Mouse (Mus musculus) heart, adult 11 months (tissue): ENCODE results near the gene Efcab6.

Experiments used
- DNase-seq: peaks from one replicate; pipeline ENCODE4 v3.0.0; 2022

Efcab6 gene

DNA sequence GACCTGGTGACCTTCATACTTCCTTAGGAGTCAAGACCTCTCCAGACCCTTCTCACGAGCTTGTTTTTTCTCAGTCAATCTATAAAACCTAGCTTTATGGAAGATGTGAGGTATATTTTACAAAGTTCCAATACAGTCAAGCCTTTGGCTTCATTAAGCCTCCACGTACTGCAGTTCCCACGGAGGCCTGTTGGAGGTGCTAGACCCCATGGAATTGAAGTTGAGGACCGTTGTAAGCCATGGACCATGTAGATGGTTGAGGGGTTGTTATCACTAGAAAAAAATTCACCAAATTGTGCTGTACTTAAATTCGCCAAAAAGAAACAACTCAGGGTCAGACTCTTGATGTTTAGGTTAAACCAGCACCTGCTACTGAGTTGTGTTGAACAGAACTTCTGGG is 9.1 kb downstream of the Efcab6 start:
- DNase-seq: no peak

DNA sequence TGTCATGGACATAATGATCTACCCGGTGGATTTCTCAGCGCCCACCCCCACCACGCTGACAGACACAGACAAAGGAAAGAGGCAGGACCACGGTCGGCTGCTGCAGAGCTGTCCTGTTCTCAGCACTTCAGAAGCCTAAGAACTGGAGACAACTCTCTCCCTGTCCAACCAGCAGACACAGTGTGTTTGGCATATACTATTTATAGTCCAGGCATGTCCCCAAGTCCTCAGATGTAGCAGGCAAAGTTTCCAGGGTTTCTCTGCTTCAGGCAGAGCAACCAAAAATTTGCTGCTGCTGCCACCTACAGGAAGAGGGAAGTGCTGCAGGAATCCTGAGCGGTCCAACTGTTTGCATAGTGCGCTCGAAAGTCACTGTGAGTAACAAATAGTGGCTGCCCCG is 11.3 kb downstream of the Efcab6 start:
- DNase-seq: peak; percentile 92

DNA sequence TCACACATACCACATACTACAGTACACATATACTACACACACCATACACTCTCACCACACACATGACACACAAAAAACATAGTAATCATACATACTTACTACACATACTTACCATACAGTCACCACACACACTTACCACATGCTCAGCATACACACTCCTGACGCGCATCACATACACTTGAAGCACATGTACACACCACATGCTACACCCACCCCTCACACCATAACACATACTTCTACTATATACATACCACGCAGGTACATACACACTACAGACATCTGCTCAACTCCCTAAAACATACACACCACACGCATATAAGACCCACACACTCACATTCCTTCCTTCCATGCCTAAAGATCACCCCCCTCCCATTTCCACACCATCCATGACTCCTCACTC is 11.9 kb downstream of the Efcab6 start:
- DNase-seq: no peak

DNA sequence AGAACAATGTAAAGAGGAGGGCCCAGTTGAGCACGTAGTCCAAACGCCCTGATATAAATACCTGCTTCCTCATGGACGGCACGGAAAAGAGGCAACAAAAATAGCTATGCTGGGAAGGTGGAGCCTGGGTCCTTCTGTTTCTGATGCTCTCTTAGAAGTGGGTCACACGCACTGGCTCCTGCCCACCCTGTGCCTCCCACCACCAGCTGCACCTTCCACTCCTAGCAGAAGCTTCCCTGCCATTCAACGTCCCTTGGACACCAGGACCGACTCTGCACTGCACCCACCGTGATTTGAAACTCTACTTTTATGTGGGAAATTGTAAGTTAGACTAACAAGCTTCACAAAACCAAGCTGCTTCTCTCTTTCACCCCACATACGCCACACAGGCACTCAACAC is 12.8 kb downstream of the Efcab6 start:
- DNase-seq: no peak

DNA sequence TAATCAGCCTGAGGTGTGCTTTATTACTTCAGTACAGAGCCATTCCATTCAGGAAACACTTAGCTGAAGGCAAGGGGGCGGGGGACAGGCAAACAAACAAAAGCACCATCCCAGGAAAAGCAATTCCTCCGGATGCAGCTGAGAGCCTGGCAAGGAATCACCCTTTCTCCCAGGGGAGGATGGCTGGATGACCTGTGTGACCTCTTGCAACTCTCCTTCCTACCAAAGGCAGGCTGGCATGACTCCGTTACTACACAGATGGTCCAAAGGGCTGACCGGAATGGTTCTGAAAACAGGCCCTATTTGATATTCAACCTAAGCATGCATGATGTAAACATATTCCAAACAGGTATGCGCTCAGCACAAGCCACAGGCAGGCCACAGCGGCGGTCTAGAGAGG is 15.6 kb downstream of the Efcab6 start:
- DNase-seq: no peak

DNA sequence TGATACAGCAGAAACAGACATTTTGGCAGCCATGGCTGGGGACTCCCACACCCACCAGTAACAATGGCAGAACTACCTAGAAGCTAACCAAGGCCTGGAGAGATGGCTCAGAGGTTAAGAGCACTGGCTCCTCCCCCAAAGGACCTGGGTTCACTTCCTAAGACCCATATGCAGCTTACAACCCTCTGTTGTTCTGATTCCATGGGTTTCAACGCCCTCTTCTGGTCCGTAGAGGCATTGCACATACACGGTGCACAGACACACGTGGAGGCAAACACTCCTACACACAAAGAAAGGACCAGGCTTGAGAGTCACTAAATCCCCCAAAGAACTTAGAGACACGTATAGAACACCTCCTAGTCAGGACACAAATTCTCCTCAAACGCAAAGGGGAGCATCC is 19.6 kb downstream of the Efcab6 start:
- no peak for DNase-seq

DNA sequence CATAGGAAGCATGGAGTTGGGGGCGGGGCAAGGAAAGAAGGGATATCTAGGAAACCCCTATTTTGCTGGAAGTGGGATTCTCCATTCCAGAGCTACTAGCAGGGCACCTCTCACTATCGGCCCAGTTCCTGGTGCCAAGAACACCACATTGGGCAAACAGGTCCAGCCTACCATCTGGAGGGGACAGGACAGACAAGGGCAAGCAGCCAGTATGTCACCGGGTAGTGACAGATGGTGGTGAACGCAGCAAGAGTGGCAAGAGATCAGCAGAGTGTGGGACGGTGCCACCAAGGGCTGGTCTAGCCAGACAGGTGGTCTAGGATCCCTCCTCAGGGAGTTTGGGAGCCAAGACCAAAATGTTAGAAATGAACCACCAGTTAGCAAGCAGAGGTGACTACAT is 28.1 kb downstream of the Efcab6 start:
- no peak for DNase-seq

- DNase-seq: no peak
Observed at GRCm38 (mm10) chr15:84025651-84026050, 39.5 kb downstream of the Efcab6 start.

- DNase-seq: no peak
Observed at GRCm38 (mm10) chr15:84024851-84025250, 40.3 kb downstream of the Efcab6 start.

DNA sequence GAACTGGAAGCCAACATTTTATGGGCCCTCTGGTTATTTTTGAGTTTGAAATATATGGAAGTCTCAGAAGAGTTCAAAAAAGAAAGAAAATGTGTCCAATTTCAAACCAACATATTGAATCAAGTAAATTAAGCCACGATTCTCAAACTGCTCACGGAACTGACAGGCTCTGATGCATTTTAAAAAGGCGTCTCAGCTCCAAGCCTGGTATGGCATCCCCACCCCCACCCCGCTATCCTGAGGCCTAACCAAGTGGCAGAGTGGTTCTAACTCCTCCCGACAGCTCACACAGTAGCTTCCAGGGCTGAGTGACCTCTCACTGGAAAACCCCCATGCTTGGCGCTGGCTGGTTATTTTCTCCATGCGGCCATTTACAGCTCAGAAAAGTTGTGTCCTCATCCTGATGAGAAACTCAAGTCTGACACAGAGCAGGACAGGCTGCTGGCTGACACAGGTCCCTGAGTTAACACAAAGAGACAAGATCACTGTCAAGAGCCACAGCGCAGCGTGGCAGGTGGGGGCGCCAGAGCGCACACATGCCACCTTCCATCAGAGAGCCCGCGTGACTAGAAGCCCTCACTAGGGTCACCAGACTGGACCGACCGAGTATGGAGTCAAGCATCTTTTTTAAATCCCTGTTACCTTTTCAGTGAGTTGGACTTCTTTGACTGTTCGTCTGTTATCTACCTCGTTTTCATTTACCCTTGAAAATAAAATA is 55.7 kb downstream of the Efcab6 start:
- DNase-seq: no peak

DNA sequence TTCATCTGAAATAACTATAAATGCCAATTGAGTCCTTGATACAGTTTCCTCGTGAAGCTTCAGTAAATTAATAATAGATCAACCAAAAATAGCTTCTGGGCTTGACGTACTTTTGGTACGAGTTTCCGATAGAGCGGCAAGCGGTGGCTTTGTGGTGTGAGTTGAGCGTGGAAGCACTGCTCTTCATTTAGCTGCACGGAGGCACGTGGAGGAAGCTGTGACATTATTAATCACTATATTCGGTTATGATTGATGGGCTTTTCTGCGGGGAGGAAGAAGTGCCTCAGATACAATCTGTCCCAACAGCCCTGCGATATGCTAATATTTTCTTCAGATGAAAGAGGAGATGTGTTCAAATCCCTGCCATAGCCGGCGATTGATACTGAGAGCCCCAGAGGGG is 60.9 kb downstream of the Efcab6 start:
- DNase-seq: no peak

DNA sequence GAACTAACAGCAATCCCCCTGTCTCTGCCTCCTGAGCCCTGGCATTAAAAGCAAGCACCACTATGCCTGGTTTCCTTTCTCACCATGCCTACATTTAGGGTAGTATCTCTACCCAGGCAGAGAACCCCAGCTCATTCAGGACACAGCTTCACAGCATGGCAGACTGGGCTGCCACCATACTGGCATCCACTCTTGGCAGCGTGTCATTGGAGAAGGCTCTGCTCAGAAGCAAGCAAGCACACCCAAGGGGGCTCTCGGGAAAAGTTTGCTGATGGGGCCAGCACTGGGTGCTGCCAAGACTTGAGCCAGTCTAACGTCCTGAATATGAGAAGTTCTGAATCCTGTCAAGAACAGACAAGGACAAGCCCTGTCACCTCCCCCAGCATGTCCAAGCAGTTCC is 66.1 kb downstream of the Efcab6 start:
- no peak for DNase-seq

DNA sequence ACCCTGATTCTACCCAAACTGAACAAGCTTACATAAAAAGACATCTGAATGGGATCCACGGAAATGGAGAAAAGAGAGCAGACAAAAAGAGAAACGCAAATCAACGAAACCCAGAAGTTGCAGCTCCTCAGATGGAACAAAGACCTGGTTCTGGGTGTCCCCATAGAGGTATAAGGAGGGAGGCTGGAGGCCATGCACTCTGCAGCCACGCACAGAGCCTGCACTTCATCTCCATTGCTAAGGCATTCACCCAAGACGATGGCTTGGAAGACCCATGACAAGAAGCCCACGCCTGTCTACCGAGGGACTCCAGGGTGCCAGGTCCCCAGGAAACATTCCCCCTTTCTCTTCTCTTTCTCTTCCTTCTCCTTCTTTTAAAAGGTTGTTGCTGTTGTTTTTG is 66.6 kb downstream of the Efcab6 start:
- no peak for DNase-seq

DNA sequence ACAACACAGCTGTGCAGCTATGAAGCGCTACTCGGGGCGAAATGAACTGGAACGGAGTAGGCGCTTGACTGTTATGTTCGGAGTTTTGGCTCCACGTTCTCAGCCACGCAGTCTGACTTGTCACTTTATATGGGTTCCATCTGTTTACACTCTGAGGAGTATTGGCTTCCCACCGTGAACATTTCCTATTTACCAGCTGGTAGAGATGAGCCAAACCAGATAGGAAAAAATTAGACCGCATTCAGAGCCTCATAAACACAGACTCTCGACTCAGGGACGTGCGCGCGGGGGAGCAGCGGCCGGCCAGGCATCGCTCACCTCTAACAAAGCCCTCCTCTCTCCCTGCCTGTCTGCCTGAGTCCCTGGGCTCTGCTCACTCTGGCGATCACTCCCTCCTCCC is 67.1 kb downstream of the Efcab6 start:
- peak; percentile 96 for DNase-seq

- DNase-seq: peak; percentile 96
Observed at GRCm38 (mm10) chr15:83997550-83997949, 67.6 kb downstream of the Efcab6 start.

GRCm38 (mm10) chr15:83996864-83997263 is 68.3 kb downstream of the Efcab6 start:
- DNase-seq: no peak

- DNase-seq: no peak
Observed at GRCm38 (mm10) chr15:83992191-83992590, 73.0 kb downstream of the Efcab6 start.

DNA sequence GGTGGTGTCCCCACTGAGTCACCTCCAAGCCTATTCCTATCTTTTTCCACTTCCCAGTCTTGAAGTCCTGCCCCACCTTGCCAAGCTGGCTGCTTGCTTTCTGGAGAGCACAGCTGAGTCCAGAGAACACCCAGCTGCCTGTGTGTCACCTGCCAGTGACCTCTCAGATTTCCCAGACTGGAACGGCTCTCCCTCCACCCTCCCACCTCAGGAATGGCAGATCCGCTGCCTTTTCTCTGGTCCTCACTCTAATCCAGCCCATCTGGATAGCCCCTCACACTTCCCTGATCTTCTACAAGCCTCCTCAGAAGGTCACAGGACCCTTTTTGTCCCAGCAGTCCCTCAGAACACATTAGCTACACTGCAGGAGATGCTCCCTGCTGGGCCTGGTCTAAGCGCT is 73.7 kb downstream of the Efcab6 start:
- DNase-seq: peak; percentile 93

- DNase-seq: no peak
Observed at GRCm38 (mm10) chr15:83989241-83989640, 75.9 kb downstream of the Efcab6 start.

GRCm38 (mm10) chr15:83988087-83988486 is 77.1 kb downstream of the Efcab6 start:
- DNase-seq: peak; percentile 91

- no peak for DNase-seq
Observed at GRCm38 (mm10) chr15:83982186-83982936, 82.8 kb downstream of the Efcab6 start.

DNA sequence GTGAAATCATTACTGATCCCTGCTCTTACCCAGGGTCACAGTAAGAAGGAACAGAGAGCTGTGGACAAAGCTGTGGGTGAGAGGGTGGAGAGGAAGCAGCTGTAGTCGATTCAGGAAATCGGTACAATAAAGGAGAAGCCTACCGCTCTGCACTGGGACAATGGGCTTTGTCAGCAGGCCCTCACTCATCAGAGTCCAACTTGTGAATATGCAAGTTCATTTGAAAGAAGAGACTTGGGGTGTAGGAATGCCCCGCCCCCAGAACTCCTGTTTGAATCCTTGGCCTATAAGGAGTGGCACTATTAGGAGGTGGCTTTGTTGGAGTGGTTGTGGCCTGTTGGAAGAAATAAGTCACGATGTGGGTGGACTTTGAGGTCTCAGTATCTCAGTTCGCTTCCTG is 86.3 kb downstream of the Efcab6 start:
- no peak for DNase-seq

GRCm38 (mm10) chr15:83977108-83977507 is 88.1 kb downstream of the Efcab6 start:
- DNase-seq: no peak

DNA sequence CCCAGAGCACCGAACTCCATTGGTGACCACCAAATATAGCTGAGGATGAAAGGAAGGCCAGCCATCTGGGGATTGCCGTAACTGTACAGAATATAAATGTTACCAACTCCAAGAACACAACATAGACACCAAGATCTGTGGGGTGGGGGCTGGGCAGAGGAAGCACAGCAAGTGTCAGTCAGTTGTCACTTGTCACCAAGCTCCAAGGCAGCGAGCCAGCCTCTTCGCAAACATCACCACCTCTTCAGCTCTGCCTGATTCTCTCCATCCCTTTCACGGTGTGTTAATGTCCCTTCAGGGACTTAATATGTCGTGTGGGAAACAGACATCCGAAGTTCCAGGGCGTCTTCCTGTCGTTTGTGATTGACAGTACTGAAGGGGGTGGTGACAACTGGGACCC is 93.0 kb downstream of the Efcab6 start:
- no peak for DNase-seq

DNA sequence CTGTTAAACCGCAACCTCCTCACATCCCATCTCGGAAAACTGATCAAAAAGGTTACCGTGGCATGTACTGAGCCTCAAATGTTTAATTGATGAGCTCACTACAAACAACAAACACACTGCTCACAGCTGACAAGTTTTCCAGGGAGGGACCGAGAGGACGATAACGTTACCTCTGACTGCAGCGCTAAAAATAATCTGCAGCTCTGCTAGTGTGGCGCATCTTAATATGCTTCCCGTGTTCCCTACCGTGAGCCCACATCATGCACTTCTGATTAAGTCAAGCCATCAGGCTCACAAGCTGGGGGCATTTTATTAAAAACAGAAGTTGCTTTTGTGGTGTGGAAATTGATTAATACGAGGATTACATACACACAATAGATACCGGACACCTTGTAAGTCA is 97.4 kb downstream of the Efcab6 start:
- no peak for DNase-seq
